Mouse (Mus musculus) megakaryocyte, adult 5-6 weeks (primary cell): Measurements from ENCODE around the gene Rps6kc1. TPM values are rescaled to one million over a fixed set of nuclear protein-coding genes. Genes with fewer than 3 reads are reported as not detected.

Source experiments
- ATAC-seq: 2 replicates; pipeline ENCODE4 v1.8.0; 2016; ENCODE audit warnings: mild to moderate bottlenecking, inconsistent platforms; ENCODE audit not compliant: poor library complexity, severe bottlenecking
- total RNA-seq, 2 experiments: library from RNA; stranded (forward) in 1 of 2; stranded (reverse) in 1 of 2; fragments of 153-499, 151-499 nt in 1 of 2; fragments of 221-1000, 200-1000 nt in 1 of 2; gene quantifications; 2 replicates each; pipeline versions ENCODE4 v1.2.3 to v1.2.4; 2015 to 2017

Rps6kc1 gene
- total RNA-seq, 2 experiments from 2014 or later: 6.8 to 15.6 TPM

DNA sequence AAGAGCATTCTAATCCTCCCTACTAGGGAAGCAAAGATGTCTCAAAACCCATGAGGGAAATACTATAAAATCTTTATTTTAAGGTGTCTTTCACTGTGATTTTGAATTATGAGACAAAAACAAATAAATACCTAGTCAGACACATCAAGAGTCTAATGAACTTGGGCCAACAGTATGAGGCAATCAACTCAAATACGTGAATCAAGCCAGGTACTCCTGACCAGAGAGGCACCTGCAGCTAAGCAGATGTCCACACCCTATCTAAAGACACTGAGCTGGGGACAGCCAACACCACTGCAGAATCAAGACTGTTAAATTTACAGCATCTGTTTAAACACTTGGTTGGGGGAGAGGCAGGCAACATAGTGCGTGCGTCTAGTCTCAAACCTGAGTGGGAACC, 7.4 kb downstream of the Rps6kc1 start:
- ATAC-seq: no peak

GRCm38 (mm10) chr1:190901082-190901481, 10.5 kb downstream of the Rps6kc1 start:
- no peak for ATAC-seq

- ATAC-seq: peak; percentile 51
Observed at GRCm38 (mm10) chr1:190898899-190899575, 12.5 kb downstream of the Rps6kc1 start.

- no peak for ATAC-seq
Observed at GRCm38 (mm10) chr1:190898186-190898585, 13.4 kb downstream of the Rps6kc1 start.

- ATAC-seq: no peak
Observed at GRCm38 (mm10) chr1:190893559-190894167, 17.9 kb downstream of the Rps6kc1 start.

DNA sequence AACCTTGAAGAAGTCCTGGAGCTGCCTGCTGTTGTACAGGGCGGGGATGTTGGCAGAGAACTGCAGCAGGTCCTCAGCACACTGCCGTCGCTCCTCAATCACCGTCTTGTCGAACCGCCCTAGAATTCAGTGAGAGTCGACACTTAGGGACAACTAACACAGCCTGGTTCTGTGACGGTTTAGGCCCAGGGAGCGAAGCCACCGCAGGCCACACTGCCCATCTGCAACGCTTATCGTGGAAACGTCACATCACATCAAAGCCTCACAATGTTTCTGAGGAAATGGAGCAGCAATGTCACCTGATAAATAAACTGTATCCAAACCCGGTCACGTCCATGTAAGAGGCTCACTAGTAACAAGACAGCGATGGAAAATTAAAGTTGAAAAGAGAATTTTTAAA, 22.9 kb downstream of the Rps6kc1 start:
- ATAC-seq: no peak

DNA sequence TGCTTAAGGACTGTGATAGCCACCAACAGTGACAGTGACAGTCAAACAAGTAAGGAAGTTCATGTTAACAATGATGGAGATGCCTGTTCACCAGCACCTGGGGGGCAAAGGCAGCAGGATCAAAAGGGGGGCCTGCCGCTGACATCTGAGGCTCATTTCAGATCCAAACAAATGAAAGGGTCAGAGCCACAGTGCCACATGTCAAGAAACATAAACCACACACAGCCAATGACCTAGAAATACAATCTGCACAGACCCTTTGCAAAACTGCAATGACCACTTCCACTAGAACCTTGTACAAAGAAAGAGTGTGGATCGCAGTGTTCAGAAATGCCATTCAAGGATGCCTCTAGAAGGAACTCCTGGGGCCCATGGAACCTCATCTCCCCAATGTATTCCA, 23.5 kb downstream of the Rps6kc1 start:
- ATAC-seq: no peak

- ATAC-seq: no peak
Observed at GRCm38 (mm10) chr1:190886014-190886413, 25.6 kb downstream of the Rps6kc1 start.

DNA sequence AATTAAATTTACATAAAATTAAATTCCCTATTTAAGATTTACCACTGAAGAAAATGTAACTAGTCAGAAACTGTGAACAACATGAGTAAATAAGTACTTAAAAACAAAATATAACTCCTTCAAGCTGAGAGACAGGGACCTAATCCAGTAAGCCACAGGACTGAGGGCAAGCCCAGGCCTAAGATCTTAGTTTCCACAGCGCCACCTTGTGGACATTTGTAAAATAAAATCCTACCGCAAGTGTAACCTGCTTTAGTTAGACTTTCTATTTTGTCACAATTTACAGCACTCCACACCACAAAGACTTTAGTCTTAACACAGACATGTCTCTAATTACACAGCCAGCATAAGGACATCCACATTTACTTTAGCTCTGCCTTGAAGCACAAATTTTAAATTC, 30.1 kb downstream of the Rps6kc1 start:
- ATAC-seq: peak; percentile 91

DNA sequence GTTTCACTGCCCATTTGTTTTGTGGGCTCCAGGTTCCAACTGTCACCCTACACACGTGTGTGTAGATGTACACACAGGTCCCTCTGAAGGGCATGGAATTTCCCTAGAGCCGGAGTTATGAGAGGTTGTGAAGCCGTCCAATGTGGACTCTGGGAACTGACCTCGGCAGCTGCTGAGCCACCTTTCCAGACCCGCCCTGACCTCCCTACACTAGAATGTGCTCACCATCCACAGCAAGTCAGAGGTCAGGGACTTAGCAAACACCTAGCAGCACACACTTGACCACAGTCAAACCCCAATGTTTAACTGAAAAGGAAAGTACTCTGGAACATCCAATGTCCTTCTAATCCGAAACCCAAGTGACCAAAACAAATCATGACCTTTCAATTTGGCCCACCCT, 30.9 kb downstream of the Rps6kc1 start:
- ATAC-seq: no peak

DNA sequence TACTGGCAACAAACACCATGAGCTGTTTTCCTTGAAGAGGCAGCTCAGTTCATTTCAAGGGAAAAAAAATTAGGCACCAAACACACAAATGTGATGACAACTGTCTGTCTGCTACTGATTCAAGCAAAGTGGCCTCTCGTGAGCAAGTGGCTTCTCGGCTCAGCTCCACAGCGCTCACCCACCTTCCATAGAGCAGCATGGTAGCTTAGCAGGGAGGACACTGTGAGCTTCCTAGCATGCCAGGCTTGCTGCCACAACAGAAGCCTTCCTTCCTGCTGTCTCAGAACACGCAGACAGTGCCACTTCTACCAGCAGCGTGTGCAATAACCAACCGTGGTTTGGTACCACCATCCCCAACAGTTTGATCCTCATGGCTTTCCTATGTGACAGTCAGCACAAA, 35.8 kb downstream of the Rps6kc1 start:
- no peak for ATAC-seq

DNA sequence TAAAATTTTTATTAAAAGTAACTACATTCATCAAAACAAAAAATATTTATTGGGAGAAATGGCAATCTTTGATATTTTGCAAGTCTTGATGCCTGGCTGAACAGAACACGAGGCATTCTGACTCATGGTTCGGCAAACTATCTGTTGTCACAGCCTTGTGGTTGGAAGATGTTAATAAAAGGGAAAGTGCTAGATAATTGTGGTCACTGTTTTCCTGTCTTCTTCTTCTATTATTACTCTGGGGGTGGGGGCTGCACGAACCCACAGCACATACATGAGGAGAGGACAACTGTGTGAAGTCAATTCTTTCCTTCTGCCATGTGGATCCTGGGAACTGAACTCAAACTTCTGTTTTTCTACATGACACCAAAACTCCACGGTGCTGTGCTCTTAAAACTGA, 36.5 kb downstream of the Rps6kc1 start:
- ATAC-seq: no peak

GRCm38 (mm10) chr1:190871068-190871467, 40.5 kb downstream of the Rps6kc1 start:
- no peak for ATAC-seq

- no peak for ATAC-seq
Observed at GRCm38 (mm10) chr1:190869996-190870395, 41.6 kb downstream of the Rps6kc1 start.

DNA sequence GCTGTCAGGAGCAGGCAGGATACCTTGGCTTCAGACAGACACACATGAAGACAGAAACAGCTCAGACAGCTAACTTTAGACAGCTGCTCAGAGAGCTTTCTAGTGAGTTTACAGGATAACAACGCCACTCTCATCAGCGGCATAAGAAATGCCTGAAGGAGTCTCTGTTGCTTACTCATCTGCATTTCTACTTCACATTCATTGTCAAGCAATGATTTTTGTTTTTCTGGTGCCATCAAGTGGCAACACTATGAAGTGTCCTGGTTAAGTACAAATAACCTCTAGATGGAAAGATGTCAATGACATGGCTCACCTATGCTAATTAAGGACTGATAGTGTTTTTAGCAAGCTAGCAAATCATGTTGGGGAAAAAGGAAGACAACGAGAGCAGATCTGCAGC, 42.8 kb downstream of the Rps6kc1 start:
- ATAC-seq: no peak

DNA sequence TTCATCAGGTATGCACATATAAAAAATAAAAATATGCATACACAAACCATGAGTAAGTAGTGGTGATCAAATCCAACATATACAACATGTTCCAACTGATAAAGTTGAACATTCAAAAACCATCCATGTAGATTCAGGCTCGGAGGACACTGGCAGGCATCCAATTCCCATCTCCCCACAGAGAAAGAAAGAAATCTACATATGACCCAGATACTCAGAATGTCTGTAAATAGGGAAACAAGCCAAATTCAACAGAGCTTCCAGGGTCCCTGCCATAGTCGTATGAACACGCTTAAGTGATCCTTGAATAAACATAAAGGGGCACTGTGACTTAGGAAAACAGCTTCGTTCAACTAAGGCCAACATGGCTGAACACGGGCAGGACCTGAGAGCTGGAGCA, 49.9 kb downstream of the Rps6kc1 start:
- ATAC-seq: no peak

GRCm38 (mm10) chr1:190854465-190854864, 57.1 kb downstream of the Rps6kc1 start:
- no peak for ATAC-seq

DNA sequence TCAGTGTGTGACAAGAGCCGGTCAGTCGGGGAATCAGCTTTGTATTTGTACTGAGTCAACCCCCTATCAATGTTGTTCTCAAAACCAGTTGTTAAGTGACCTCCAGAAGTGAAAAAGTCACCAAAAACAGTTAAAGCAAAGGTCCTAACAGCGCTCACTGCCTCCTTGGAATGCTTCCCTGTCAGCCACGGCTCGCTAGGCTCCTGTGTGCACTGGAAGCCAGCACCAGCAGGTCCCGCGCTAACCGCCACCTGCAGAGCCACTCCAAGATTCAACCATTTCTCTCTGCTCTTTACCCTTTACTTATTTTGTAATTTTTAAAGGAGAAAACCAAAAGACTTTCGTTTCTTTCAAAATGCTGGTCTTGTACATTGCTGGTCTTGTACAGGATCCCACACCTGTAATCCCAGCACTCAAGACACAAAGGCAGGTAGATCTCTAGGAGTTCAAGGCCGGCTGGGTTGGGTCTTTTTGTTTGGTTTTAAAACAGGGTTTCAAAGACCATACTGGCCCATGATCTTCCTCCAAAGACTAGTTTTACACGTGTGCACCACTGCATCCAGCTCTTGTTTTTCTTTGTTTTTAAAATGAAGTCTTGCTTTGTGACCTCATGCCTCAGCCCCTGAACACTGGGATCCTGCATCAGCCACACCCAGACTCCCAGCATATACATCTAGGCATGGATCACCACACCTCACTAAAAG, 62.3 kb downstream of the Rps6kc1 start:
- ATAC-seq: no peak

DNA sequence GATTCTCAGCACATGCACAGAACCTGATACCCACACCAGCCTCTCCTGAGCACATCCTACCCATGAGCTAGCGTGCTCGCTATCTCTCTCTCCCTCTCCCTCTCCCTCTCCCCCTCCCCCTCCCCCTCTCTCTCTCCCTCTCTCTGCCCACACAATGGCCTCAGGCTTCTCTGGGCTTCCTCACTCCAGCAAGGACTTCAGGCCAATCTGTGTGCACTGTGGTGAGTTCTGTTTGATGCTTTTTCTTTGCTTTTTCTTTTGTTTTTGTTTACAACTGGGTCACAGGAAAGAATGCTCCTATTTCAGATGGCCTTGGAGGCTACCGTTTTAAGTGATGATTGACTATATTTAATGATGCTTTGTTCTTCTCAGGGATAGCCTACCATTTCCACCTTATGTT, 62.9 kb downstream of the Rps6kc1 start:
- ATAC-seq: no peak

DNA sequence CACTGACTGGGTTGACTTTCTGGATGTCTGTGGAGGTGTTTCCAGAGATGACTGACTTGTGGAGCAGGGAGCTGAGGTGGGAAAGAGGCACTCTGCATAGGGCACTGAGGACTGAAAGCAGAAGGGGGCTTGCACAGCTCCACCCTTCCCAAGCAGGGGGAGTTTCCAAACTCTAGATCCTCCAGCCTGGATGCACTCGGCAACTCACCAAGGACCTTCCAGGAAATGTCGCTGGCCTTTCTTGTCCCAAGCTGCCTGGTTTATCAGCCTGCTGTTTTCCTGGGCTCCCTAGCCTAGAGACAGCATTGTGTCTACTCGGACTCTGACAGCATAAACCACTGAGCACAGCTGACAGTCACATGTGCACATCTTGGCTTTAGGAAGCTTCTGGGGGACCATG, 64.6 kb downstream of the Rps6kc1 start:
- ATAC-seq: no peak

DNA sequence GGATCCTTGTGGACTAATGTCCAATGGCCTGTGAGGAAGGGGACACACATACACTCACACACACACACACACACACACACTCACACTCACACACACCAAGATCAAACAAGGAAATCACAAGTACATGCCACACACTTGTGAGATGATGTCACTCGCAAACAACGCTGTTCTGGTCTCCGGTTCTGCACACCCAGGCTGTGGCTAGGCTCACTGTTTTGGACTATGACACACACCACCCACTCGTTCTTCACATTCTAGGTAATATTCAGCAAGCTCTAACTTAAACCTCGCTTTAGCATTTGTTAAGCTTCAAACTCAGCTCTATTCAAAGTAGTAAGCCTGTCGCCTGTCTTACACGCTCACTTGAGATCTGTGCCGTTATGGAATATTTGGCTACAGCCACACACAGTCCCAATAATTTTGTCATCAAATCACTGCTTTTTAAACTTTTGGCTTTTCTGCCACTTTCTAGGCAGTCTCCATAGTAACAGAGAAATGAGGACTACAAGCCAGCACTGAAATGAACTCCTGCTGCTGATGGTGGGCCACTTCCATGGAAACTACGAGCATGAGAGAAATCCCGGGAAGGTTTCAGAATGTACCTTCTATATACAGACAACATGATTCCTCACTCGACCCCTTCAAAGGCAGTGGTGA, 65.4 kb downstream of the Rps6kc1 start:
- no peak for ATAC-seq

- ATAC-seq: peak; percentile 49
Observed at GRCm38 (mm10) chr1:190845419-190845818, 66.2 kb downstream of the Rps6kc1 start.
